Mouse (Mus musculus): Measurements from ENCODE around the gene Krtap4-7. TPM values are rescaled to one million over a fixed set of nuclear protein-coding genes. Genes with fewer than 3 reads are reported as not detected.
"Not testable (repeated sequence)": the region's sequence is repeated elsewhere in the genome, so short reads cannot be mapped to it uniquely, and the experiment has no call there.

Gene Krtap4-7
- polyA plus RNA-seq, 1 experiment from 2014 or later, result not detected

DNA sequence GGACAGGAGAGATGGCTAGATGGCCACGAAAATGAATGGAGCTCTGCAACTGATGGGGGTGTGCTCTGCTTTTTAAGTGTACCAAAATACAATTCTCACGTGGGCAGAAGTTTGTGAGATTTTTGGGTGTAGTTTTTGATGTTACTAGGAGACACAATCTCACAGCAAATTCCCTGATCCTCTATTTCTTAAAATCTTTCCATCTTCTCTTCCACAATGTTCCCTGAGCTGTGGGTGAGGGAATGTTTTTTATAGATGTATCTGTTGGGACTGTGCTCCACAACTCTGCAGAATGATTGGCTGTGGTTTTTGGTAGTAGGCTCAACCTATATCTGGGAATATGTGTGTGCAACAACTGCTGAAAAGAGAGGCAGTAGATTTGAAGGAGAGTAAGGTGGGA, 10.6 kb downstream of the Krtap4-7 start:
- DNase-seq (ENCODE audit: low spot score) (no peak), ATAC-seq (no peak)
- H3K27ac ChIP-seq (ENCODE audit: low read length), result no peak overlapping the region
- no peaks in the 10 kb centered on the region for H3K27me3 ChIP-seq (replicated peaks; ENCODE audit: insufficient read depth, low read length)
- H3K9ac ChIP-seq (replicated peaks; ENCODE audit: low read depth), result no peak overlapping the region
- H3K9me3 ChIP-seq (ENCODE audit: low read length), result no peaks in the 10 kb centered on the region
- H3K4me2 ChIP-seq (replicated peaks; ENCODE audit: low read depth, low read length), result no peak overlapping the region
- H3K4me3 ChIP-seq (ENCODE audit: low read depth, low read length), result no peak overlapping the region
- no peak for TF ChIP-seq EP300 (IDR thresholded peaks at IDR 0.05)
- TF ChIP-seq CTCF (IDR thresholded peaks at IDR 0.05), result no peak
- H3K4me1 ChIP-seq (ENCODE audit: insufficient read depth, low read depth, low read length), result no peaks in the 10 kb centered on the region
- 62% methylated on average over 2 of the region's 2 CpGs for WGBS
- no peaks in the 10 kb centered on the region for H3K36me3 ChIP-seq (ENCODE audit: insufficient read depth, low read length)

DNA sequence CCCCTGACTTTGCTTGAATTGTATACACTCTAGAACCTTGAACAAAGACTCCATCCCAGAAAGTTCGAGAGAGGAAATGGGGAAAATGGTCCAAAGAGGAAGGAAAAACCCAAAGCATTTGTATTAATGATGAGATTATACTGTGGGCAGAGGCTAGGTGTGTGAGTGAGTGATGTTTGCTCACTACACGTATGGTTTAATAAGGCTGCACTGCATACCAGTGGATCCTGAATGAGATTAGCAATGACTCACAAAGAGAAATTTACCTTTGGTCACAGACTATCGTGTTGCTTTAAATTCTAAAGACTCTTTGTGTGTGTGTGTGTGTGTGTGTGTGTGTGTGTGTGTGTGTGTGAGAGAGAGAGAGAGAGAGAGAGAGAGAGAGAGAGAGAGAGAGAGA, 13.0 kb downstream of the Krtap4-7 start:
- Histone ChIP-seq H3K27me3 (replicated peaks; ENCODE audit: insufficient read depth, low read length) (no peaks in the 10 kb centered on the region), H3K27ac (ENCODE audit: low read length) (no peak overlapping the region), H3K36me3 (ENCODE audit: insufficient read depth, low read length) (no peaks in the 10 kb centered on the region), H3K4me2 (replicated peaks; ENCODE audit: low read depth, low read length) (no peak overlapping the region), H3K4me3 (ENCODE audit: low read depth, low read length) (no peak overlapping the region), H3K9ac (replicated peaks; ENCODE audit: low read depth) (no peak overlapping the region), H3K4me1 (ENCODE audit: insufficient read depth, low read depth, low read length) (no peaks in the 10 kb centered on the region), H3K9me3 (ENCODE audit: low read length) (no peaks in the 10 kb centered on the region)
- TF ChIP-seq EP300 (IDR thresholded peaks at IDR 0.05), result no peak
- TF ChIP-seq CTCF (IDR thresholded peaks at IDR 0.05), result no peak
- WGBS, result 38% methylated on average over 3 of the region's 3 CpGs
- DNase-seq (ENCODE audit: low spot score) (no peak), ATAC-seq (no peak)

DNA sequence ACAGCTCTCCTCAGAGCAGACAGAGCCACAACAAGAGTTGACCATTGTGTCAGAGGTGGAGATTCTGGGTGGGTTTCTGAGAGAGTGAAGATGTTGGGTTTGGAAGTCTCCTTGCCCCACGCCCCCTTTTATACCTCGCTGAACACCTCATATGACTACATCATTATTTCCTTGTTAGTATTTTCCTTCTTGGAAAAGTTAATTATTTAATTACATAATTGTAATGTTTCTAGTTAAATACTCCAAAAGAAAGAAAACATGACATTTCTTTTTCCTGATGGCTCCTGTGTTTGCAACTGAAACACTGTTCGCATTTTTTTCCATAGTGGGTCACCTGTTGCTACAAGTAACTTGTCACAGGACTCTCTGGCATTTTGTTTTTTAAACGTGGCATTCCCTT, 15.8 kb downstream of the Krtap4-7 start, which contains the start of gene Krtap4-1:
Gene Krtap4-1, minus strand, starts transcription at position 101 of the 400 bp plus-strand sequence.
- no peak within 1 kb of the TSS for H3K4me2 ChIP-seq (replicated peaks; ENCODE audit: low read depth, low read length)
- H3K4me1 ChIP-seq (ENCODE audit: insufficient read depth, low read depth, low read length), result no peaks in the 10 kb centered on the region
- ATAC-seq (no peak), DNase-seq (ENCODE audit: low spot score) (no peak)
- no peak within 1 kb of the TSS for H3K4me3 ChIP-seq (ENCODE audit: low read depth, low read length)
- H3K9ac ChIP-seq (replicated peaks; ENCODE audit: low read depth), result no peak within 1 kb of the TSS
- 76% methylated on average over 4 of the region's 4 CpGs for WGBS
- no peaks in the 10 kb centered on the region for H3K9me3 ChIP-seq (ENCODE audit: low read length)
- TF ChIP-seq EP300 (IDR thresholded peaks at IDR 0.05) (no peak), CTCF (IDR thresholded peaks at IDR 0.05) (no peak)
- no peak within 1 kb of the TSS for H3K27ac ChIP-seq (ENCODE audit: low read length)
- H3K36me3 ChIP-seq (ENCODE audit: insufficient read depth, low read length), result no peaks in the 10 kb centered on the region
- H3K27me3 ChIP-seq (replicated peaks; ENCODE audit: insufficient read depth, low read length), result no peaks in the 10 kb centered on the region

DNA sequence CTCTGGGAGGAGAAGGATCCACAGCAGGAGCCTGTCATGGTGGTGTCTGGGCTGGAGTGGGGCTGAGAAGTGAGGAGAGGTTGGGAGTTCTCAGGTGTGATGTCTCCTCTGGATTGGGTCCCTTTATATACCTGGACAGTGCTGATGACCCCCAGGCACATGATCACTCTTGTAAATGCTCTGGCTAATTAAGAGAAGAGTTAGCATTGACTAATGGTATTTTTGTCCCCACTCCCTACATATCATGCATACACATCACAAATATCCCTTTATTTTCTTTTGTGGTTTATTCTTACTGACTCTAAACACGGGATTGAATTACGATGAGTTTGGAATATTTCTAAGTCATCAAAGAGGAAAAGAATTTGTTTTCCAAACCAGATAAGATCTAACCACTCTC, 23.6 kb downstream of the Krtap4-7 start, which contains the start of gene Gm11562:
Gene Gm11562, minus strand, starts transcription at position 101 of the 400 bp plus-strand sequence.
- Histone ChIP-seq H3K36me3 (ENCODE audit: insufficient read depth, low read length) (no peaks in the 10 kb centered on the region), H3K4me1 (ENCODE audit: insufficient read depth, low read depth, low read length) (no peaks in the 10 kb centered on the region), H3K4me3 (ENCODE audit: low read depth, low read length) (no peak within 1 kb of the TSS), H3K27me3 (replicated peaks; ENCODE audit: insufficient read depth, low read length) (no peaks in the 10 kb centered on the region), H3K4me2 (replicated peaks; ENCODE audit: low read depth, low read length) (no peak within 1 kb of the TSS), H3K9ac (replicated peaks; ENCODE audit: low read depth) (no peak within 1 kb of the TSS), H3K9me3 (ENCODE audit: low read length) (no peaks in the 10 kb centered on the region), H3K27ac (ENCODE audit: low read length) (no peak within 1 kb of the TSS)
- ATAC-seq (no peak), DNase-seq (ENCODE audit: low spot score) (no peak)
- WGBS, result 73% methylated on average over 2 of the region's 2 CpGs
- no peak for TF ChIP-seq EP300 (IDR thresholded peaks at IDR 0.05)
- TF ChIP-seq CTCF (IDR thresholded peaks at IDR 0.05), result no peak

DNA sequence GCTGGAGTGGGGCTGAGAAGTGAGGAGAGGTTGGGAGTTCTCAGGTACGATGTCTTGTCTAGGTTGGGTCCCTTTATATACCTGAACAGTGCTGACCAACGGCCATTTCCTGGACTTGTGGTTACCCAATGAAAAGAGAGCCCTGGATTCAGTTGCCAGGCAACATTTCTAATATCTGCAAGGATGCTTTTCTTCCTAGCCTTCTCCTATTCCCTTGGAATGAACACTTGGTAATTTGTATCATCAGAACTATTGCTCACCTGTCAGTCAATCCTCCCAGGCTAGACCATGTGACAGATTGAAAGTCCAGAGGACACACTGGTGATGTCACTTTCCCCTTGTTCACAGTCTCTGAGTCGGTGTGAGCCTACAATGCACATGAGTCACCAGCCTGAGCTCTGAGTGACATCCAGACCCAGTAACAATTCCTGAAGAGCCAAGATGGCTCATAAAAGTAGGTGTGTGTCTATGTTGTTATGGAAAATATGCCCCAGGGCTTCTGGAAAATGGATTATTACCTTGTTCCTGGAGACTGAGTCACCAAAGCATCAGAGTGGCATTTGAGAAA, 29.0 kb downstream of the Krtap4-7 start, which contains the start of gene Krtap2-4:
Gene Krtap2-4, minus strand, starts transcription at position 51 of the 568 bp plus-strand sequence.
- Histone ChIP-seq H3K36me3 (ENCODE audit: insufficient read depth, low read length) (no peaks in the 10 kb centered on the region), H3K9me3 (ENCODE audit: low read length) (no peaks in the 10 kb centered on the region), H3K9ac (replicated peaks; ENCODE audit: low read depth) (no peak within 1 kb of the TSS), H3K4me3 (ENCODE audit: low read depth, low read length) (no peak within 1 kb of the TSS), H3K4me2 (replicated peaks; ENCODE audit: low read depth, low read length) (no peak within 1 kb of the TSS), H3K27ac (ENCODE audit: low read length) (no peak within 1 kb of the TSS), H3K27me3 (replicated peaks; ENCODE audit: insufficient read depth, low read length) (no peaks in the 10 kb centered on the region), H3K4me1 (ENCODE audit: insufficient read depth, low read depth, low read length) (no peaks in the 10 kb centered on the region)
- ATAC-seq (no peak), DNase-seq (ENCODE audit: low spot score) (no peak)
- 52% methylated on average over 3 of the region's 3 CpGs for WGBS
- TF ChIP-seq CTCF (IDR thresholded peaks at IDR 0.05) (no peak), EP300 (IDR thresholded peaks at IDR 0.05) (no peak)

DNA sequence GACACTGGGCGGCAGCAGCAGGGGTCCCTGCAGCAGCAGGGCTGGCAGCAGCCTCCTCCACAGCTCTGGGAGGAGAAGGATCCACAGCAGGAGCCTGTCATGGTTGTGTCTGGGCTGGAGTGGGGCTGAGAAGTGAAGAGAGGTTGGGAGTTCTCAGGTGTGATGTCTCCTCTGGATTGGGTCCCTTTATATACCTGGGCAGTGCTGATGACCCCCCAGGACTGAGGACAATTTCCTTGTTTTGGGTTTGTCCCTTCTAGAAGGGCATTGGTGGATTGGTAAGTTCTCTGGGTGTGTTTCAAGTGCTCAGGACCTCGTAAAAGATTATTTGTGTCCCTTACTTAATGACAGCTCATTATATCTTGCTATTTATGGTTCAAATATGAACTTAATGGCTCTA, 33.8 kb downstream of the Krtap4-7 start, which contains the start of gene Gm11937:
Gene Gm11937, minus strand, starts transcription at position 101 of the 400 bp plus-strand sequence.
- not testable (repeated sequence) for H3K27ac ChIP-seq (ENCODE audit: low read length); H3K9ac ChIP-seq (replicated peaks; ENCODE audit: low read depth); H3K27me3 ChIP-seq (replicated peaks; ENCODE audit: insufficient read depth, low read length); H3K9me3 ChIP-seq (ENCODE audit: low read length); H3K36me3 ChIP-seq (ENCODE audit: insufficient read depth, low read length); H3K4me3 ChIP-seq (ENCODE audit: low read depth, low read length); DNase-seq (ENCODE audit: low spot score); H3K4me1 ChIP-seq (ENCODE audit: insufficient read depth, low read depth, low read length); ATAC-seq; H3K4me2 ChIP-seq (replicated peaks; ENCODE audit: low read depth, low read length)
- 55% methylated on average over 1 of the region's 2 CpGs for WGBS

Data from lung, postnatal 0 days (tissue).